Mouse (Mus musculus): Measurements from ENCODE around the gene Tssk1.

- TF ChIP-seq POLR2A (IDR thresholded peaks at IDR 0.05; ENCODE audit: borderline replicate concordance, insufficient read depth, low read length) (no peak), CTCF (IDR thresholded peaks at IDR 0.05; ENCODE audit: borderline replicate concordance, insufficient read depth, low read depth, low read length) (0 out of 2 replicates have a peak, but pooled peaks have one; percentile 6)
These were observed 18.8 kb upstream of the Tssk1 start for GRCm38 (mm10) chr16:17875174-17875573.

Measured in cerebellum, adult 2 months (tissue).